Mouse (Mus musculus) lung, postnatal 0 days (tissue): ENCODE data around the gene Dapk2. TPM values are rescaled to one million over a fixed set of nuclear protein-coding genes. Genes with fewer than 3 reads are reported as not detected.

Experiments
- ATAC-seq: fragments of 200-750 bp; cut with Nextera tagmentation; 2 replicates; pipeline ENCODE4 v1.8.0; 2017; ENCODE audit warnings: moderate library complexity
- DNase-seq: peaks from one replicate; pipeline ENCODE4 v3.0.0-alpha.2; 2016; ENCODE audit warnings: low spot score
- H3K27ac ChIP-seq: fragments of 300-500 bp; sonication (generic); 2 replicates; pipeline ENCODE4 v1.5.1; 2014; ENCODE audit warnings: antibody characterized with exemption, mild to moderate bottlenecking, low read length, mixed read lengths
- H3K27me3 ChIP-seq: fragments of 300-500 bp; sonication (generic); replicated peaks from 2 replicates; pipeline ENCODE4 v1.6.1; 2014; ENCODE audit warnings: low read length, mixed read lengths; ENCODE audit not compliant: insufficient read depth
- H3K36me3 ChIP-seq: fragments of 300-500 bp; sonication (generic); 2 replicates; pipeline ENCODE4 v1.6.1; 2014; ENCODE audit warnings: low read length, mixed read lengths; ENCODE audit not compliant: insufficient read depth
- H3K4me1 ChIP-seq: fragments of 300-500 bp; sonication (generic); 2 replicates; pipeline ENCODE4 v1.6.1; 2014; ENCODE audit warnings: antibody characterized with exemption, low read depth, low read length, mixed read lengths; ENCODE audit not compliant: insufficient read depth
- H3K4me2 ChIP-seq: fragments of 300-500 bp; sonication (generic); replicated peaks from 2 replicates; pipeline ENCODE4 v1.6.1; 2014; ENCODE audit warnings: low read depth, mild to moderate bottlenecking, low read length, moderate library complexity, mixed read lengths
- H3K4me3 ChIP-seq: fragments of 300-500 bp; sonication (generic); 2 replicates; pipeline ENCODE4 v1.5.1; 2014; ENCODE audit warnings: low read depth, low read length
- H3K9ac ChIP-seq: fragments of 300-500 bp; sonication (generic); replicated peaks from 2 replicates; pipeline ENCODE4 v1.6.1; 2014; ENCODE audit warnings: low read depth, mild to moderate bottlenecking
- H3K9me3 ChIP-seq: fragments of 300-500 bp; sonication (generic); 2 replicates; pipeline ENCODE4 v1.6.1; 2016; ENCODE audit warnings: low read length, mixed read lengths
- CTCF ChIP-seq: IDR thresholded peaks from 2 replicates; pipeline ENCODE4 v1.5.1; 2016; ENCODE audit warnings: antibody characterized with exemption, mild to moderate bottlenecking
- EP300 ChIP-seq: IDR thresholded peaks from 2 replicates; pipeline ENCODE4 v1.6.1; 2016; ENCODE audit warnings: antibody characterized with exemption, mild to moderate bottlenecking, control low read depth
- WGBS: fragments of 180-500 bp; shearing (Covaris S2); extraction: QIAGEN DNeasy Blood & Tissue Kit; methylation state at CpG from one replicate; pipeline ENCODE4 v1.1.7; 2014; 5-methylcytosine and 5-hydroxymethylcytosine counted together
- polyA plus RNA-seq: library from polyadenylated mRNA; unstranded; fragments of >200 nt; fragmentation: Nextera tagmentation; extraction: Ambion mirVana; gene quantifications from 2 replicates; pipeline ENCODE4 v1.2.1, GENCODE M21; 2015

Gene Dapk2
- polyA plus RNA-seq, 1 experiment from 2014 or later = 60.9 TPM

- peak; percentile 92 for DNase-seq
- no peak overlapping the region for H3K4me2 ChIP-seq
- no peaks in the 10 kb centered on the region for H3K4me1 ChIP-seq
- no peaks in the 10 kb centered on the region for H3K36me3 ChIP-seq
- WGBS = 33% methylated on average over 10 of the region's 10 CpGs
- H3K4me3 ChIP-seq = no peak overlapping the region
- no peaks in the 10 kb centered on the region for H3K27me3 ChIP-seq
- H3K9ac ChIP-seq = no peak overlapping the region
- H3K27ac ChIP-seq = peak overlapping the region; percentile 72
- peak; percentile 94 for ATAC-seq
- TF ChIP-seq EP300 = peak; percentile 97
- peak; percentile 13 for TF ChIP-seq CTCF
- H3K9me3 ChIP-seq = no peaks in the 10 kb centered on the region
Observed at GRCm38 (mm10) chr9:66218917-66219725, 61.1 kb downstream of the Dapk2 start.

GRCm38 (mm10) chr9:66223872-66224271 is 65.8 kb downstream of the Dapk2 start:
- H3K9me3 ChIP-seq = no peaks in the 10 kb centered on the region

GRCm38 (mm10) chr9:66225737-66226485 is 67.9 kb downstream of the Dapk2 start:
- WGBS = 63% methylated on average over 5 of the region's 5 CpGs

More at GRCm38 (mm10) chr9:66223872-66224271, 65.8 kb downstream of the Dapk2 start:
- no peaks in the 10 kb centered on the region for H3K27me3 ChIP-seq
- H3K4me3 ChIP-seq = no peak overlapping the region
- H3K27ac ChIP-seq = no peak overlapping the region
- H3K4me2 ChIP-seq = no peak overlapping the region
- DNase-seq (no peak), ATAC-seq (no peak)
- no peaks in the 10 kb centered on the region for H3K4me1 ChIP-seq
- TF ChIP-seq CTCF = no peak
- no peak for TF ChIP-seq EP300
- H3K9ac ChIP-seq = no peak overlapping the region
- H3K36me3 ChIP-seq = no peaks in the 10 kb centered on the region
- WGBS = 70% methylated on average over 2 of the region's 2 CpGs

GRCm38 (mm10) chr9:66228456-66229151 is 70.6 kb downstream of the Dapk2 start:
- no peak overlapping the region for H3K27ac ChIP-seq
- WGBS = 49% methylated on average over 2 of the region's 2 CpGs

More at GRCm38 (mm10) chr9:66225737-66226485, 67.9 kb downstream of the Dapk2 start:
- H3K4me3 ChIP-seq = no peak overlapping the region
- H3K27me3 ChIP-seq = no peaks in the 10 kb centered on the region
- H3K27ac ChIP-seq = 0 out of 2 replicates have a peak overlapping the region, but pooled peaks have one; percentile 4
- no peaks in the 10 kb centered on the region for H3K9me3 ChIP-seq
- peak; percentile 48; the same call in 1 of the 2 replicates for ATAC-seq
- H3K36me3 ChIP-seq = no peaks in the 10 kb centered on the region
- H3K4me2 ChIP-seq = no peak overlapping the region
- H3K9ac ChIP-seq = no peak overlapping the region
- no peak for TF ChIP-seq CTCF
- TF ChIP-seq EP300 = no peak
- peak; percentile 38 for DNase-seq
- no peaks in the 10 kb centered on the region for H3K4me1 ChIP-seq

GRCm38 (mm10) chr9:66231820-66232479 is 73.9 kb downstream of the Dapk2 start:
- WGBS = 70% methylated on average over 7 of the region's 7 CpGs

More at GRCm38 (mm10) chr9:66228456-66229151, 70.6 kb downstream of the Dapk2 start:
- Histone ChIP-seq H3K27me3 (no peaks in the 10 kb centered on the region), H3K36me3 (no peaks in the 10 kb centered on the region), H3K4me3 (no peak overlapping the region), H3K4me1 (no peaks in the 10 kb centered on the region), H3K9me3 (no peaks in the 10 kb centered on the region), H3K9ac (no peak overlapping the region), H3K4me2 (no peak overlapping the region)
- ATAC-seq = no peak
- no peak for DNase-seq
- no peak for TF ChIP-seq CTCF
- TF ChIP-seq EP300 = no peak

More at GRCm38 (mm10) chr9:66231820-66232479, 73.9 kb downstream of the Dapk2 start:
- H3K4me2 ChIP-seq = no peak overlapping the region
- ATAC-seq = peak; percentile 49; the same call in 1 of the 2 replicates
- no peaks in the 10 kb centered on the region for H3K36me3 ChIP-seq
- no peak overlapping the region for H3K27ac ChIP-seq
- no peak overlapping the region for H3K4me3 ChIP-seq
- no peaks in the 10 kb centered on the region for H3K9me3 ChIP-seq
- TF ChIP-seq EP300 (no peak), CTCF (no peak)
- DNase-seq = peak; percentile 53
- no peaks in the 10 kb centered on the region for H3K4me1 ChIP-seq
- H3K9ac ChIP-seq = no peak overlapping the region
- H3K27me3 ChIP-seq = no peaks in the 10 kb centered on the region
